ENCODE assay signal across 9 mouse cellular contexts in the genomic region with DNA sequence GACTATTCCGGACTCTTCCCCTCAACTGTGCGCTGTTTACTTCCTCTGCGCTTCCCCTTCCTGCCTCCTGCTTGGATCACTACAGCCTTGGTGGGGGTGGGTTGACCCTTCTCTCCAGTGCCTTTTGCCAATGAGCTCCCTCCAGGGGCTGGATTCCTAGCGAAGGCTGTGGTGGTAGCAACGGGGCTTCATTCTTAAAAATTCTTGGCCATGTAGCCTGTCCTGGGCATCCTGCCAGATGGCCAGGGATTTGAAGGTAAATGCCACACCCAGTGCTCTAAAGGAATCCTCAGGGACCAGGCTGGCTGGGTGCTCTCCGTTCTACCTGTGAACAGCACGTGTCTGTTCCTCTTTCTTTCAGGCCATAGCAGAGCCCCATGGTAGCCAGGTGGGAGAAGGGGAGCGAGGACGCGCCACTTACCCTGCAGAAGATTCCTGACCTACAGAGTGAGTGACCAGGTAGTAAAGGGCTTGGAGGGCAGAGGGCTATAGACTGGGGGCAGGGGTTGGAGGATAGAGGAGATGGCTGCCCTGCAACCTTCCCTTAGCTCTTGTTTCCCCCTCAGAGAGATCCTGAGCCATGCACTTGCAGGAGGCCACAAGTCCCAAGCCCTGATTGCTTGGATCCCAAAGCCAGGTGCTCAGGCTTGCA. TPM values are rescaled to one million over a fixed set of nuclear protein-coding genes. Genes with fewer than 3 reads are reported as not detected.
A peak's percentile ranks its signal among the peaks of the same experiment; 100 is the strongest.
DNase-seq lines count a peak whose midpoint lies in the region.
"Had no signal": no experiment of that assay in that cellular context is flagged by ENCODE, and none has a peak within 500 bp of the region (broad histone marks: within the 10 kb centered on the region; RNA-seq: fewer than 3 reads in every experiment).

No protein-coding gene starts in this region.

- DNase-seq in cerebellum, postnatal 10 days = peak; percentile 27 to 42
- no peak for DNase-seq in cerebellum, adult 9-11 months
- DNase-seq in adrenal gland, postnatal 36 days = peak; percentile 17 to 47
- DNase-seq in heart, postnatal 14 days = peak; percentile 56 to 63
- DNase-seq in lung, adult 18-20 months = peak; percentile 36 to 67
- DNase-seq in spleen, postnatal 4 days (ENCODE audit: low spot score in 2 of 2) = no peak
- no peak for DNase-seq in urinary bladder, postnatal 10 days (ENCODE audit: low spot score)
- no peak for DNase-seq in spleen, postnatal 36 days (ENCODE audit: low spot score in 2 of 2)
- DNase-seq: cerebellum, adult 9-10 months had no signal

- intact Hi-C loops in heart, postnatal 14 days (cut with DNase I) = loop anchor here (5.0 kb wide), 2 partner anchors 51 to 79 kb away; no protein-coding TSS in a partner anchor

RNA-seq across cellular contexts. Expression of gene Kcnj15, which starts 34.2 kb away (rescaled TPM):
- total RNA-seq in adrenal gland, postnatal 36 days (2021) = under 1 TPM; 0.30 to 0.89 TPM
- total RNA-seq in heart, postnatal 14 days (2021) = 1 to 10 TPM; 1.6 to 2.2 TPM

Comparison
In these comparisons a context has a peak if more than half of its experiments do, and no peak if none do; other contexts are left out.
1. DNase-seq: peak in cerebellum, postnatal 10 days (2 of 2), adrenal gland, postnatal 36 days (2 of 2), heart, postnatal 14 days (2 of 2) and lung, adult 18-20 months (2 of 2); none in cerebellum, adult 9-11 months (single experiment), spleen, postnatal 4 days (0 of 2), urinary bladder, postnatal 10 days (single experiment) and spleen, postnatal 36 days (0 of 2).